Mouse (Mus musculus) cerebellum, adult 9-11 months (tissue): ENCODE data around the gene Mtx1.
A peak's percentile ranks its signal among the peaks of the same experiment; 100 is the strongest.
"Not testable (repeated sequence)": the region's sequence is repeated elsewhere in the genome, so short reads cannot be mapped to it uniquely, and the experiment has no call there.

Source experiments
- DNase-seq: peaks from one replicate; pipeline ENCODE4 v3.0.0; 2022

Mtx1 gene

GRCm38 (mm10) chr3:89238494-89238893, 11.6 kb upstream of the Mtx1 start:
- DNase-seq = no peak

GRCm38 (mm10) chr3:89237682-89238081, 10.8 kb upstream of the Mtx1 start:
- DNase-seq = no peak

GRCm38 (mm10) chr3:89236516-89236915, 9.6 kb upstream of the Mtx1 start:
- DNase-seq = no peak

- DNase-seq = peak; percentile 31
Observed at GRCm38 (mm10) chr3:89233562-89234110, 6.7 kb upstream of the Mtx1 start.

- no peak for DNase-seq
Observed at GRCm38 (mm10) chr3:89232614-89233013, 5.7 kb upstream of the Mtx1 start.

GRCm38 (mm10) chr3:89231772-89232275, 4.9 kb upstream of the Mtx1 start:
- no peak for DNase-seq

DNA sequence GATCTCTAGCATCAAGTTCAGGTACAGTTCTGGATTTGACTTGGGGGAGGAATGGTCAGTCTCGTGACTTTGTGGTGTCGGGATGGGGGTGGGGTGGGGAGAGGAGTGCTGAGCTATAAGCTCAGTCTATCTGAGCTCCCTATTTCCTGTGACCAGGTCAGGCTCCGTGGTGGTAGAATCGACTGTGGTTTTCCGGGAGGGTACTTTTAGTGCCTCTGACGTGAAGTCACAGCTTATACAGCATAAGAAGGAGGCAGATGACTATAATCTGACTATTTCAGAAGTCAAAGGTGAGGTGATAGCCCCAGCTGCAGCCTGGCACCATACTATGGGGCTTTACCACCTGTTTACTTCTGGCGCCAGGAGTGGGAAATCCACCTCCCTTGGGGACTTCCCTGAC, 4.5 kb upstream of the Mtx1 start:
- DNase-seq = no peak

- DNase-seq = no peak
Observed at GRCm38 (mm10) chr3:89230561-89230960, 3.7 kb upstream of the Mtx1 start.

DNA sequence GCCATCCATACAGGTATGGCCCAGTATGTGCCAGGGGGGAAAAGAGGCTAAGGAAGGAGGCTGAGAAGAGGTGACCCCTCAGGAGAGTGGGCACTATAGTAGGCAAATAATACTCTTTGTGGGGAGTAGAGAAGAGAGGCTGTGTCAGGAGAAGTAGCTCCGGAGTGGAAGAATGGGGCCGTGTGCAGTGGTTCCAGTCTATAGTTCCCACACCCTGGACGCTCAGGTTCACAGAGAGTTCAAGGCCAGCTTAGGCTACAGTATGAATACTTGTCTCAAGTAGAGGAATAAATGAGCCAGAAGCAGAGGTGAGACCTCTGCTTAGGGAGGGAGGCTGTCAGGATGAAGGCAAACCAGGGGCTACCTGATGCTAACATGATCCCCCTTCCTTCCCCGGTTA, 2.4 kb upstream of the Mtx1 start:
- no peak for DNase-seq

GRCm38 (mm10) chr3:89228836-89229235, 1.9 kb upstream of the Mtx1 start, which contains the start of gene Muc1:
Muc1 (plus strand) TSS chr3:89229057.
- DNase-seq = no peak

- peak; percentile 83 for DNase-seq
Observed at GRCm38 (mm10) chr3:89228180-89228549, 1.3 kb upstream of the Mtx1 start.

- peak; percentile 63 for DNase-seq
Observed at GRCm38 (mm10) chr3:89227307-89228179, 655 bp upstream of the Mtx1 start.

DNA sequence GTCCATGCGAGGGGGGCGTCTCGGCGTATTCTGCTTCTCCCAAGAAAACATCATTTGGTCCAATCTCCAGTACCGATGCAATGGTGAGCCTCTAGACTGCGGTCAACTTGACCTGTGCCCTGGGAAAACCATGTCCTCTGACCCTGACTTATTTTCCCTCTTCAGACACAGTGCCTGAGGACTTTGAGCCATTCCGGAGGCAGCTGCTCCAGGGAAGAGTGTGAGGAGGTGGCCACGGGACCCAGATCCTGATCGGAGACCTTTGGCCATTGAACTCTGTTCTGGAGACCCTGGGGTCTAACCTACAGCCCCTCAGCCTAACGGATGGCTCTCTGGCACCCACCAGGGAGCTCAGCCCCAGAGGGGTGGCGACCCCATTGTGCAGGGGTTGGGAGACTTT, 527 bp downstream of the Mtx1 start:
- no peak for DNase-seq

DNA sequence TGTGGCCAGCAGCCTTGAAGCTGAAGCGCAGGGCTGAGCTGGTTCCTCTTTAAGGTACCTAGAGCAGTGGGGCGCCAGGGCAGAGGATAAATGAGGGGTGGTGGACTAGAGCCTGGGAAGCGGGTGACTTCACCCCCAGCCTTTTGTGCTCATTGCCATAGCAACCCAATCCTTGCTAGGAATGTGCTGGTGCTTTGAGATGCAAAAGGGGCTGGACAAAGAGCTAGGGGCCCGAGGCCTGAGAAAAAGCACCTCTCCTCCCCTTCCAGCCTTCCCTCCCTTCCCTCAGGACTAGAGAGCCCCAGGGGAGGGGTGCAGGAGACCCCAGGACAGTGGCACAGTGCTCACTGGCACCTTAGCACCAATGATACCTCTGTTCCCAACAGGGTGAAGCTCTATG, 970 bp downstream of the Mtx1 start:
- DNase-seq = no peak

DNA sequence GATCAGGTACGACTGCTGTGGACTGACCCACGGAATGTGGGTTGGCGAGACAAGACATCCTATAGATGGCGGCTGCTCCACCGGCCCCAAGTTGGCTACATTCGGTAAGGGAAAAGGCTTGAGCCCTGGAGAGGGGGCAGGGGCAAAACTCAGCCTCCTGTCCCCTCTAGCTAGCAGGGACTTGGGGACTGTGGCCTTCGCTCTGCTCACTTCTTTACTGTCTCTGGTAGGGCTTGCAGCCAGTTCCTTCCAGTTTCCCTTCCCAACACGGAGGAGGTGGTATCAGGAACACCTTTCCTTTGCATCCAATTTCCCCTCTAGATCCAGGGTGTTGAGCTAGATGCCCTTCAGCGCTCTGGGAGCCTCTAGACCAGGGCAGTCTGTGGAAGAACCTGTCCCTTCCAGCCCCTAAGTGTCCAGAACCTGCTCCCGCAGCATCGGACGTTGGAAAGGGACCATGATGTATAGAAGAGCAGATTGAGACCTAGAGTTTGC, 1.5 kb downstream of the Mtx1 start:
- DNase-seq = no peak

- no peak for DNase-seq
Observed at GRCm38 (mm10) chr3:89224796-89225195, 2.1 kb downstream of the Mtx1 start.

- DNase-seq = no peak
Observed at GRCm38 (mm10) chr3:89221167-89221566, 5.7 kb downstream of the Mtx1 start.

DNA sequence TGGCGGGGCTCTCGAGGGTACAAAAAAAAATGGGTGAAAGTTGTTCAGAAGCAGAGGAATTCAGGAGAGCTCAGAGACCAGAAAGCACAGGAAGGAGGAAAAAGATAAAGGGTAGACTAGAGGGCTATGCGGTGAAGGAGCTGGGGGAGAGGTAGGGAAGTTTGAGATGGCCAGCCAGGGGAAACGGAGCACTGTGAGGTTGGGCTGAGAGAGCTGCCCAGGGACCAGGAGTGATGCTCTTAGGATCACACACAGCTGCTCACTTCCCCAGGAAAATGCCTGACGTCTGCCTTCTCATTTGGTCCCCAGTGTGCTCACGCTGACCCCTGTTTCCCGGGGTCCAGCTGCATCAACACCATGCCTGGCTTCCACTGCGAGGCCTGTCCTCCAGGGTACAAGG, 7.3 kb downstream of the Mtx1 start:
- DNase-seq = no peak

DNA sequence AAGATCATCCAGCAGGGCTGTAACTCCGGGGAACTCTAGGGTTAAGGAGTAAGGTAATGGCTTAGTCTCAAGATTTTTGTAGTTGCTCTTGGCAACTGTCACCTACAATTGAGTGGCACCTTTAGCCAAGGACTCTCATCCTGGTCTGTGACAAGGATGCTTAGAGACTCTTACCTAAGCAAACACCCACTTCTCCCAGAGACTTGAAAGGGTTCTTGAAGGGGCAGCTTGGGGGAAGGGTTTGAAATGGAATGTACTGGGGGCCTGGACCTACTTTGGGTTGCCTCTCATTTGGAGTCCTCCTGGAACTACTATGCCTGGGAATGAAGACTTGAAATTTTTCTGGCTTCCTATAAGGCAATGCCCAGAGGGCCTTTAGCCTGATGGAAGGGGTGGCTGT, 8.6 kb downstream of the Mtx1 start:
- DNase-seq = no peak

GRCm38 (mm10) chr3:89216407-89216806, 10.5 kb downstream of the Mtx1 start:
- not testable (repeated sequence) for DNase-seq

GRCm38 (mm10) chr3:89215853-89216252, 11.0 kb downstream of the Mtx1 start:
- DNase-seq = peak; percentile 83

DNA sequence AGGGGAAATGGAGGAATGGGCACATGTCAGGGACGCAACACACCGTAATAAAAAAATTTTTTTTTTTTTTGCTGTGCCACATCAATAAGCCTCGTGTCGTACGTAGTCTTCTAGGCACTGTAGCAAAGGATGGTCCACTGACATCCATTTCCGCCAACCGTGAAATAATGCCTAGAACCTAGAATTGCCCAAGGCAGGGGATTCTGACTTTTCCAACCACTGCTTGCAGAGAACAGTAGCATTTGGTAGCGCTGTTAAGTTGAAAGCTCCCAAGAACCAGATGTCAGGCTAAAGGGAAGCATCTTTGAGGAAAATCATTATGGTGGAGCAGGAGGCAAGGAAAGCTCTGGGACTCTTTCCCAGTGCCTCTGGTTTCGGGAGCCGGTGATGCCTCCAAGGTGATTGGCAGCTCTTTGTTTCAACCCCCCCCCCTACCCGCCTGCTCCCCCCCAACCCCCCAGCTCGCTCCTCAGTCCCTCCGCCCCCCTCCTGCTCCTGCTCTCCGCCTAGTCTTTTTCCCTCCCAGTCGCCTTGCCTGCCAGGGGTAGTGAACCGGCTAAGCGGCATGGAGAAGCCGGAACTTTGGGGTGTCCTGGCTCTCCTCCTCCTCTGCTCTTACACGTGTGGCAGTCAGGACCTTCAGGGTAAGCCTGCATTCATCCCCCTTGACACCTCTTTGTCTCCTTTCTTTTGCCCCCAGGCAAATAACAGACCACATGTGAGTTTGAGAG, 12.0 kb downstream of the Mtx1 start, which contains the start of gene Thbs3:
Gene Thbs3 (plus strand): TSS at position 500 of the 731 bp plus-strand sequence.
- no peak for DNase-seq

- peak; percentile 89 for DNase-seq
Observed at GRCm38 (mm10) chr3:89213803-89214530, 12.9 kb downstream of the Mtx1 start.
